Comparison of ENCODE assay signal across 13 mouse cellular contexts in the genomic region with DNA sequence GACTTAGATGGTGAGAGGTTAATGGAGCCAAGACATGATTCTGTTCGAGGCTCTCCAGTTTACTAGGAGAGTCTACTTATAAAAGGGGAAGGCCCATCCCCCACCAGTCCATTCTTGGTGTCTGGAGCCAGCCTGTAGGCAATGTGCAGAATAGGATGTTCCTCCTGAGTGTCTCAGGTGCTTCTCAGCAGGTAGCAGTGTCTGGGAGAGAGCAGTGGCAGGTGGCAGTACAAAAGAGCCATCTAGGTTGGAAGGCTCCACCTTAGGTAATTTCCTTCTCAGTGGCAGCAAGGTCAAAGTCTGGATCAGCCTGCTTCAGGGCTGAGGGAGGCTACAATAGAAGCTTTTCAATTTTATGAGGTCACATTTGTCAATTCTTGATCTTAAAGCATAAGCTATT. TPM values are rescaled to one million over a fixed set of nuclear protein-coding genes. Genes with fewer than 3 reads are reported as not detected.
"Had no signal": no experiment of that assay in that cellular context is flagged by ENCODE, and none has a peak within 500 bp of the region (broad histone marks: within the 10 kb centered on the region; RNA-seq: fewer than 3 reads in every experiment).

No protein-coding gene starts in this region.

RNA-seq across cellular contexts. Expression of gene A630010A05Rik, which starts 4.9 kb away (rescaled TPM):
- total RNA-seq: neutrophil, adult 5-6 weeks had no signal
- polyA plus RNA-seq: neural tube, embryonic 13.5 days; neural tube, embryonic 14.5 days; neural tube, embryonic 15.5 days; small intestine, adult 2 months; spleen, adult 2 months; stomach, embryonic 14.5 days; stomach, embryonic 15.5 days; stomach, embryonic 16.5 days; stomach, postnatal 0 days; thymus, adult 2 months; thymus, postnatal 0 days; urinary bladder, adult 2 months had no signal
